Mouse (Mus musculus) bone marrow macrophage, adult 2 months (primary cell): Measurements from ENCODE around the gene Map7d3.

ENCODE experiments used
- CTCF ChIP-seq: IDR thresholded peaks from 2 replicates; pipeline ENCODE4 v1.5.1; 2012; ENCODE audit warnings: low read depth, mild to moderate bottlenecking, low read length, moderate library complexity
- POLR2A ChIP-seq: IDR thresholded peaks from 2 replicates; pipeline ENCODE4 v1.6.1; 2012; ENCODE audit warnings: mild to moderate bottlenecking, low read depth, low read length, borderline replicate concordance

GRCm38 (mm10) chrX:56752144-56752543, 70.0 kb downstream of the Map7d3 start:
- TF ChIP-seq POLR2A (no peak), CTCF (no peak)
